In genomic region chr8:8994008-8994407, GRCm38 (mm10) we compare ENCODE assay signal across 9 mouse cellular contexts.
DNase-seq lines count a peak whose midpoint lies in the region; ATAC-seq lines count a peak whose summit lies in the region.
"Had no signal": no experiment of that assay in that cellular context is flagged by ENCODE, and none has a peak within 500 bp of the region (broad histone marks: within the 10 kb centered on the region; RNA-seq: fewer than 3 reads in every experiment).

No protein-coding gene starts in this region.

- DNase-seq in heart, postnatal 14 days, result no peak
- DNase-seq in embryo, embryonic 11 days, result peak; percentile 61
- no peak for DNase-seq in ovary, postnatal 36 days (ENCODE audit: low spot score)
- no peak for DNase-seq in adrenal gland, postnatal 4 days (ENCODE audit: low spot score in 2 of 2)
- no peak for DNase-seq in T-cell, adult 2 months (ENCODE audit: low spot score)

- H3K27me3 ChIP-seq in heart, embryonic 11.5 days (ENCODE audit: control insufficient read depth, insufficient read depth, low read length), result no peaks in the 10 kb centered on the region
- no peaks in the 10 kb centered on the region for H3K27me3 ChIP-seq in hindbrain, embryonic 12.5 days
- peaks cover 24% of the 10 kb centered on the region for H3K27me3 ChIP-seq in midbrain, embryonic 13.5 days

- no peak overlapping the region for H3K4me3 ChIP-seq in heart, embryonic 11.5 days (ENCODE audit: low read depth, low read length)
- no peak overlapping the region for H3K4me3 ChIP-seq in hindbrain, embryonic 12.5 days
- no peak overlapping the region; the same call in 1 of the 2 replicates for H3K4me3 ChIP-seq in midbrain, embryonic 13.5 days (replicated peaks)
- H3K4me3 ChIP-seq: liver, embryonic 15.5 days had no signal

- no peak overlapping the region for H3K4me2 ChIP-seq in heart, embryonic 11.5 days
- H3K4me2 ChIP-seq in hindbrain, embryonic 12.5 days (replicated peaks), result peak overlapping the region; percentile 60
- peak overlapping the region; percentile 59 for H3K4me2 ChIP-seq in midbrain, embryonic 13.5 days (replicated peaks)

- WGBS in heart, embryonic 11.5 days (ENCODE audit: insufficient replicate concordance), result 42% methylated on average over 7 of the region's 7 CpGs
- WGBS in hindbrain, embryonic 12.5 days, result 15% methylated on average over 7 of the region's 7 CpGs
- WGBS in midbrain, embryonic 13.5 days, result 10% methylated on average over 7 of the region's 7 CpGs

- H3K9ac ChIP-seq in heart, embryonic 11.5 days (ENCODE audit: low read depth, low read length), result peak overlapping the region; percentile 70; the same call in 1 of the 2 replicates
- H3K9ac ChIP-seq in hindbrain, embryonic 12.5 days, result 0 out of 2 replicates have a peak overlapping the region, but pooled peaks have one; percentile 13
- H3K9ac ChIP-seq in midbrain, embryonic 13.5 days (replicated peaks), result no peak overlapping the region
- H3K9ac ChIP-seq: liver, embryonic 15.5 days had no signal

- intact Hi-C loops in heart, postnatal 14 days (cut with DNase I), result loop anchor here (5.0 kb wide), 1 partner anchor 72 kb away; no protein-coding TSS in a partner anchor

- peak overlapping the region; percentile 78 for H3K27ac ChIP-seq in heart, embryonic 11.5 days (ENCODE audit: low read depth, low read length)
- H3K27ac ChIP-seq in hindbrain, embryonic 12.5 days, result peak overlapping the region; percentile 83
- no peak overlapping the region for H3K27ac ChIP-seq in midbrain, embryonic 13.5 days
- H3K27ac ChIP-seq: liver, embryonic 15.5 days had no signal

- H3K4me1 ChIP-seq in heart, embryonic 11.5 days (ENCODE audit: control insufficient read depth, insufficient read depth, low read length), result peaks cover 20% of the 10 kb centered on the region
- H3K4me1 ChIP-seq in hindbrain, embryonic 12.5 days, result peaks cover 43% of the 10 kb centered on the region
- H3K4me1 ChIP-seq in midbrain, embryonic 13.5 days (replicated peaks), result peaks cover 34% of the 10 kb centered on the region
- H3K4me1 ChIP-seq: liver, embryonic 15.5 days had no signal

- ATAC-seq in heart, embryonic 11.5 days (replicated peaks; ENCODE audit: insufficient number of reproducible peaks, low FRiP score, low TSS enrichment), result no peak
- ATAC-seq in hindbrain, embryonic 12.5 days (ENCODE audit: low FRiP score), result peak; percentile 68
- peak; percentile 47 for ATAC-seq in midbrain, embryonic 13.5 days

- H3K9me3 ChIP-seq in heart, embryonic 11.5 days (replicated peaks; ENCODE audit: control insufficient read depth, low read length), result no peaks in the 10 kb centered on the region
- H3K9me3 ChIP-seq in hindbrain, embryonic 12.5 days (replicated peaks), result no peaks in the 10 kb centered on the region
- no peaks in the 10 kb centered on the region for H3K9me3 ChIP-seq in midbrain, embryonic 13.5 days
- H3K9me3 ChIP-seq: liver, embryonic 15.5 days had no signal

- no peaks in the 10 kb centered on the region for H3K36me3 ChIP-seq in heart, embryonic 11.5 days (ENCODE audit: control insufficient read depth, insufficient read depth, low read length)
- no peaks in the 10 kb centered on the region for H3K36me3 ChIP-seq in hindbrain, embryonic 12.5 days
- no peaks in the 10 kb centered on the region for H3K36me3 ChIP-seq in midbrain, embryonic 13.5 days
- H3K36me3 ChIP-seq: liver, embryonic 15.5 days had no signal
